Mouse (Mus musculus) megakaryocyte, embryonic 14.5 days (primary cell): ENCODE measurements around the gene Traf7.

Experiments used
- FLI1 ChIP-seq: IDR thresholded peaks from 2 replicates; pipeline ENCODE4 v1.6.1; 2012; ENCODE audit warnings: low read length, inconsistent platforms, mixed read lengths
- GATA1 ChIP-seq: IDR thresholded peaks from 3 replicates; pipeline ENCODE4 v1.6.1; 2012; ENCODE audit warnings: mixed read lengths, low read length, inconsistent platforms, borderline replicate concordance

- no peak for TF ChIP-seq GATA1
- TF ChIP-seq FLI1 = no peak
These were observed 13.2 kb downstream of the Traf7 start for GRCm38 (mm10) chr17:24514270-24515257.
